Mouse (Mus musculus) ES-E14 (cell line): ENCODE measurements around the gene Agap1. TPM values are rescaled to one million over a fixed set of nuclear protein-coding genes. Genes with fewer than 3 reads are reported as not detected.

ENCODE experiments used
- DNase-seq: peaks from one replicate; pipeline ENCODE4 v3.0.0-alpha.2; 2013; ENCODE audit warnings: low read depth, low spot score
- H3K27ac ChIP-seq: 2 replicates; pipeline ENCODE4 v1.5.1; 2012; ENCODE audit warnings: low read depth, mild to moderate bottlenecking, low read length, moderate library complexity, mixed read lengths; ENCODE audit not compliant: poor library complexity, insufficient read depth, severe bottlenecking
- H3K36me3 ChIP-seq: 2 replicates; pipeline ENCODE4 v1.6.1; 2012; ENCODE audit warnings: mild to moderate bottlenecking, low read length, moderate library complexity, mixed read lengths; ENCODE audit not compliant: control insufficient read depth, poor library complexity, insufficient read depth, severe bottlenecking
- H3K4me1 ChIP-seq, 2 experiments: fragments of 150-350 bp in 1 of 2; sonication (generic) in 1 of 2; 2 replicates each; pipeline ENCODE4 v1.6.1; 2012; ENCODE audit warnings: low read length in 2 of 2, mild to moderate bottlenecking in 1 of 2, mixed read lengths in 1 of 2; ENCODE audit not compliant: control insufficient read depth in 2 of 2, insufficient read depth in 2 of 2, poor library complexity in 1 of 2
- H3K4me3 ChIP-seq, 2 experiments: fragments of 150-350 bp in 1 of 2; sonication (generic) in 1 of 2; 2 replicates each; pipeline ENCODE4 v1.5.1; 2012; ENCODE audit warnings: low read length in 2 of 2, low read depth in 1 of 2, mild to moderate bottlenecking in 1 of 2, mixed read lengths in 1 of 2; ENCODE audit not compliant: insufficient read depth in 1 of 2, poor library complexity in 1 of 2, severe bottlenecking in 1 of 2
- H3K9ac ChIP-seq: 2 replicates; pipeline ENCODE4 v1.6.1; 2012; ENCODE audit warnings: low read depth, mild to moderate bottlenecking, low read length, mixed read lengths; ENCODE audit not compliant: poor library complexity, insufficient read depth, severe bottlenecking
- H3K9me3 ChIP-seq: fragments of 150-350 bp; sonication (generic); 2 replicates; pipeline ENCODE4 v1.6.1; 2012; ENCODE audit warnings: low read depth, mild to moderate bottlenecking, low read length; ENCODE audit not compliant: control insufficient read depth, insufficient read depth
- CHD2 ChIP-seq: IDR thresholded peaks from 2 replicates; pipeline ENCODE4 v1.6.1; 2014; ENCODE audit warnings: mild to moderate bottlenecking, low read depth, low read length, inconsistent platforms
- HCFC1 ChIP-seq: IDR thresholded peaks from 2 replicates; pipeline ENCODE4 v1.6.1; 2012; ENCODE audit warnings: low read length, inconsistent platforms, borderline replicate concordance; ENCODE audit not compliant: insufficient read depth
- MAFK ChIP-seq: IDR thresholded peaks from 2 replicates; pipeline ENCODE4 v1.6.1; 2014; ENCODE audit warnings: mild to moderate bottlenecking, low read depth, low read length, inconsistent platforms; ENCODE audit not compliant: insufficient read depth
- ZC3H11A ChIP-seq: IDR thresholded peaks from 2 replicates; pipeline ENCODE4 v1.6.1; 2012; ENCODE audit warnings: low read depth, mild to moderate bottlenecking, inconsistent platforms, low read length, borderline replicate concordance
- ZNF384 ChIP-seq: IDR thresholded peaks from 2 replicates; pipeline ENCODE4 v1.6.1; 2012; ENCODE audit warnings: low read depth, low read length, inconsistent platforms
- in situ Hi-C, 2 experiments: fragments of 600-800 bp; cut with MboI; formaldehyde crosslinking; loops; one replicate each; pipeline ENCODE4 v1.15.1; 2025; ENCODE audit warnings: low sequenced_read_pairs in 2 of 2, inconsistent platforms in 1 of 2; ENCODE audit not compliant: unreplicated experiment in 2 of 2
- total RNA-seq: library from RNA; depleted of rRNA; stranded (reverse); fragments of 300-350 nt; gene quantifications from 2 replicates; pipeline ENCODE4 v1.2.3, GENCODE M21; 2012

Agap1 gene
- total RNA-seq, 1 experiment, result 19.8 TPM

- Histone ChIP-seq H3K36me3 (no peaks in the 10 kb centered on the region; the same call in 1 of the 2 replicates), H3K4me3 (peak overlapping the region; percentile 71 to 79; a peak in 3 of 4 replicates), H3K27ac (no peak overlapping the region), H3K4me1 (no peaks in the 10 kb centered on the region; a peak in 1 of 4 replicates), H3K9me3 (no peaks in the 10 kb centered on the region), H3K9ac (no peak overlapping the region)
- no peak for TF ChIP-seq CHD2
- no peak for TF ChIP-seq MAFK
- TF ChIP-seq HCFC1, result no peak
- no peak for TF ChIP-seq ZNF384
- TF ChIP-seq ZC3H11A, result no peak
- in situ Hi-C loops, result no loop called here
- no peak for DNase-seq
Observed at GRCm38 (mm10) chr1:89581766-89582125, 127.1 kb downstream of the Agap1 start.

GRCm38 (mm10) chr1:89583369-89583768 lies 128.8 kb downstream of the Agap1 start:
- H3K4me1 ChIP-seq, result no peaks in the 10 kb centered on the region; a peak in 1 of 4 replicates

GRCm38 (mm10) chr1:89586991-89587683 lies 132.5 kb downstream of the Agap1 start:
- Histone ChIP-seq H3K27ac (no peak overlapping the region), H3K4me1 (no peaks in the 10 kb centered on the region; a peak in 1 of 4 replicates), H3K36me3 (no peaks in the 10 kb centered on the region; the same call in 1 of the 2 replicates), H3K4me3 (no peak overlapping the region), H3K9ac (no peak overlapping the region), H3K9me3 (no peaks in the 10 kb centered on the region)
- TF ChIP-seq ZNF384, result no peak
- TF ChIP-seq ZC3H11A, result no peak
- TF ChIP-seq MAFK, result no peak
- TF ChIP-seq HCFC1, result no peak
- TF ChIP-seq CHD2, result no peak
- in situ Hi-C loops, result no loop called here
- no peak for DNase-seq

More at GRCm38 (mm10) chr1:89583369-89583768, 128.8 kb downstream of the Agap1 start:
- no peaks in the 10 kb centered on the region for H3K9me3 ChIP-seq
- no peak overlapping the region for H3K27ac ChIP-seq
- DNase-seq, result no peak
- H3K4me3 ChIP-seq, result no peak overlapping the region
- no peak for TF ChIP-seq ZNF384
- TF ChIP-seq HCFC1, result no peak
- no peak for TF ChIP-seq MAFK
- TF ChIP-seq CHD2, result no peak
- TF ChIP-seq ZC3H11A, result no peak
- H3K36me3 ChIP-seq, result no peaks in the 10 kb centered on the region; the same call in 1 of the 2 replicates
- H3K9ac ChIP-seq, result no peak overlapping the region
- in situ Hi-C loops, result no loop called here

GRCm38 (mm10) chr1:89588154-89588553 lies 133.5 kb downstream of the Agap1 start:
- Histone ChIP-seq H3K9me3 (no peaks in the 10 kb centered on the region), H3K4me3 (no peak overlapping the region)
- TF ChIP-seq CHD2 (no peak), ZC3H11A (no peak), ZNF384 (no peak), HCFC1 (no peak), MAFK (no peak)

GRCm38 (mm10) chr1:89590994-89591393 lies 136.4 kb downstream of the Agap1 start:
- in situ Hi-C loops, result no loop called here
- DNase-seq, result no peak
- no peak overlapping the region for H3K27ac ChIP-seq
- peaks cover 0 to 4% of the 10 kb centered on the region in 2 experiments; a peak in 1 of 4 replicates for H3K4me1 ChIP-seq
- TF ChIP-seq CHD2 (no peak), MAFK (no peak), ZNF384 (no peak), HCFC1 (no peak), ZC3H11A (no peak)
- H3K9me3 ChIP-seq, result no peaks in the 10 kb centered on the region
- no peak overlapping the region for H3K4me3 ChIP-seq
- H3K36me3 ChIP-seq, result no peaks in the 10 kb centered on the region; the same call in 1 of the 2 replicates
- H3K9ac ChIP-seq, result no peak overlapping the region

More at GRCm38 (mm10) chr1:89588154-89588553, 133.5 kb downstream of the Agap1 start:
- H3K36me3 ChIP-seq, result no peaks in the 10 kb centered on the region; the same call in 1 of the 2 replicates
- no peaks in the 10 kb centered on the region; a peak in 1 of 4 replicates for H3K4me1 ChIP-seq
- in situ Hi-C loops, result no loop called here
- no peak for DNase-seq
- H3K27ac ChIP-seq, result no peak overlapping the region
- H3K9ac ChIP-seq, result no peak overlapping the region
